23 mouse cellular contexts compared by ENCODE assay signal in the genomic region with DNA sequence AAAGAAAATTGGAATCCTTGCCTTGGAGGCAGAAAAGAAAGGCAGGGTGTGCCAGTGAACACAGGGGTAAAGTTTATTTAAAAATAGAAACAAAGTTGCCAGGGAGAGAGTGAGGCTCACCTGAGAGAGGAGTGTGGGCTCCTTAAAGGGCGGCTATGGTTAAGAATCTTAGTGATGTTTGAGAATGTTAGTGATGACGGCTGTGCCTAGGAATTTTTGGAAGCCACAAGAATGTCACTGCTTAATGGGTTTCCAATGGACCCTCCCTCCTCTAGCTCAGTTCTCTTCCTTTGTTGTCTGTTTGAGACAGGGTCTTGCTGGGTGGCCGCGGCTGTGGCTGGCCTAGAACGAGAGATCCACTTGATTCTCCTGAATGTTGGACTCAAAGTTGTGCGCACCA.
DNase-seq lines count a peak whose midpoint lies in the region; ATAC-seq lines count a peak whose summit lies in the region.
"Had no signal": no experiment of that assay in that cellular context is flagged by ENCODE, and none has a peak within 500 bp of the region (broad histone marks: within the 10 kb centered on the region; RNA-seq: fewer than 3 reads in every experiment).

No protein-coding gene starts in this region.

- 57% methylated on average over 6 of the region's 6 CpGs for WGBS in lung, embryonic 15.5 days

- H3K27ac ChIP-seq in lung, embryonic 15.5 days, result no peak overlapping the region
- H3K27ac ChIP-seq: embryonic facial prominence, embryonic 15.5 days; hindbrain, embryonic 10.5 days; hindbrain, embryonic 14.5 days; intestine, embryonic 15.5 days had no signal

- H3K4me3 ChIP-seq in lung, embryonic 15.5 days, result no peak overlapping the region
- H3K4me3 ChIP-seq: embryonic facial prominence, embryonic 15.5 days; erythroblast, embryonic 14.5 days; heart, embryonic 12.5 days; hindbrain, embryonic 10.5 days; intestine, embryonic 15.5 days had no signal

- no peaks in the 10 kb centered on the region for H3K36me3 ChIP-seq in lung, embryonic 15.5 days
- H3K36me3 ChIP-seq: embryonic facial prominence, embryonic 15.5 days; heart, embryonic 12.5 days; hindbrain, embryonic 10.5 days; intestine, embryonic 15.5 days had no signal

- no peak overlapping the region for H3K4me2 ChIP-seq in lung, embryonic 15.5 days
- H3K4me2 ChIP-seq: embryonic facial prominence, embryonic 15.5 days; heart, embryonic 12.5 days; hindbrain, embryonic 14.5 days; intestine, embryonic 15.5 days had no signal

- no peaks in the 10 kb centered on the region for H3K9me3 ChIP-seq in lung, embryonic 15.5 days
- H3K9me3 ChIP-seq: embryonic facial prominence, embryonic 15.5 days had no signal

- ATAC-seq in lung, embryonic 15.5 days (ENCODE audit: borderline replicate concordance, extremely low read depth, low FRiP score, low TSS enrichment), result 0 out of 2 replicates have a peak, but pooled peaks have one; percentile 25
- ATAC-seq in megakaryocyte, adult 5-6 weeks (ENCODE audit: poor library complexity, severe bottlenecking), result no peak
- ATAC-seq: activated CD4-positive, CD25-positive, alpha-beta regulatory T cell, adult 4 months; CD4-positive, CD25-positive, alpha-beta regulatory T cell, adult 4 months; forebrain, embryonic 16.5 days; intestine, embryonic 15.5 days had no signal

- H3K27me3 ChIP-seq in lung, embryonic 15.5 days, result no peaks in the 10 kb centered on the region
- H3K27me3 ChIP-seq: embryonic facial prominence, embryonic 15.5 days; heart, embryonic 12.5 days; intestine, embryonic 15.5 days had no signal

- DNase-seq in lung, postnatal 25 days (ENCODE audit: low spot score), result no peak
- DNase-seq in testis, postnatal 14 days (ENCODE audit: low spot score), result peak; percentile 16
- no peak for DNase-seq in testis, postnatal 10 days (ENCODE audit: low spot score)
- peak; percentile 59 for DNase-seq in Muller cell, postnatal 12 days (ENCODE audit: inconsistent ontology term)
- no peak for DNase-seq in heart, adult 9 months (ENCODE audit: low spot score in 2 of 2)
- DNase-seq: adrenal gland, postnatal 14 days; B cell, adult 2 months; cerebellum, adult 11-12 months; cerebellum, adult 9-10 months; cerebellum, postnatal 25 days; gastrocnemius, postnatal 10 days; heart, adult 18-20 months had no signal

- no peak overlapping the region for H3K9ac ChIP-seq in lung, embryonic 15.5 days
- H3K9ac ChIP-seq: embryonic facial prominence, embryonic 15.5 days; heart, embryonic 12.5 days; hindbrain, embryonic 14.5 days; intestine, embryonic 15.5 days had no signal

- 0 out of 2 replicates have a peak, but pooled peaks cover 4% of the 10 kb centered on the region for H3K4me1 ChIP-seq in lung, embryonic 15.5 days
- H3K4me1 ChIP-seq: intestine, embryonic 15.5 days had no signal

Comparison
In these comparisons a context has a peak if more than half of its experiments do, and no peak if none do; other contexts are left out.
1. DNase-seq: peak in testis, postnatal 14 days (single experiment) and Muller cell, postnatal 12 days (single experiment); none in lung, postnatal 25 days (single experiment), testis, postnatal 10 days (single experiment) and heart, adult 9 months (0 of 2).